In the genomic region with DNA sequence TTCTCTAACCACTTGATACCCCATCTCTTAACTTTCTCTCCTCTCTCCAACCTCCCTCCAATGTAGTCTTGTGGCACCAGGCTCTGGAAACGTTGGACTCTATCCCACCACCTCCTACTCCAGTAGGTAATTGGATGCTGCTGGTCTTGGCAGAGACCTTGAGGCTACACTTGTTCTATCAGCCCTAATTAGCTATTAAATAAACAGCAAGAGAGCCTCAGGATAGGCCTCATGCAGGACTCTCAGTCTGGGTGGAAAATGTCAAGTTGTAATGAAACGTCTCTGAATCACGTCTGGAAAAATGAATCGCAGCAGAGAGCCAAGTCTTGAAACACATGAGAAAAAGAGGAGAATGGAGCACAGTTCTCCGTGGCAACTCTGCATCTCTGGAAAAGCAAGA, we compare ENCODE assay signal across 29 mouse cellular contexts.
DNase-seq lines count a peak whose midpoint lies in the region; ATAC-seq lines count a peak whose summit lies in the region.
"Had no signal": no experiment of that assay in that cellular context is flagged by ENCODE, and none has a peak within 500 bp of the region (broad histone marks: within the 10 kb centered on the region; RNA-seq: fewer than 3 reads in every experiment).

No protein-coding gene starts in this region.

- H3K27me3 ChIP-seq in forebrain, embryonic 14.5 days (replicated peaks; ENCODE audit: control insufficient read depth, insufficient read depth, low read length), result no peaks in the 10 kb centered on the region
- no peaks in the 10 kb centered on the region for H3K27me3 ChIP-seq in forebrain, embryonic 13.5 days
- H3K27me3 ChIP-seq: CH12.LX; embryonic facial prominence, embryonic 12.5 days; embryonic facial prominence, embryonic 15.5 days; forebrain, embryonic 12.5 days; heart, embryonic 12.5 days; heart, embryonic 15.5 days; hindbrain, embryonic 13.5 days; intestine, embryonic 15.5 days had no signal

- no peak overlapping the region for H3K4me3 ChIP-seq in forebrain, embryonic 14.5 days (ENCODE audit: low read depth, low read length)
- no peak overlapping the region for H3K4me3 ChIP-seq in forebrain, embryonic 13.5 days
- H3K4me3 ChIP-seq: embryonic facial prominence, embryonic 12.5 days; embryonic facial prominence, embryonic 15.5 days; forebrain, embryonic 12.5 days; heart, embryonic 12.5 days; heart, embryonic 15.5 days; hindbrain, embryonic 10.5 days; hindbrain, embryonic 13.5 days; intestine, embryonic 15.5 days had no signal

- H3K27ac ChIP-seq in forebrain, embryonic 14.5 days (ENCODE audit: low read depth, low read length), result no peak overlapping the region
- no peak overlapping the region for H3K27ac ChIP-seq in forebrain, embryonic 13.5 days
- H3K27ac ChIP-seq: embryonic facial prominence, embryonic 12.5 days; embryonic facial prominence, embryonic 15.5 days; forebrain, embryonic 12.5 days; heart, embryonic 15.5 days; hindbrain, embryonic 10.5 days; hindbrain, embryonic 13.5 days; intestine, embryonic 15.5 days had no signal

- H3K36me3 ChIP-seq in forebrain, embryonic 14.5 days (ENCODE audit: control insufficient read depth, insufficient read depth, low read length), result no peaks in the 10 kb centered on the region
- H3K36me3 ChIP-seq in forebrain, embryonic 13.5 days (ENCODE audit: poor library complexity, severe bottlenecking), result no peaks in the 10 kb centered on the region
- H3K36me3 ChIP-seq: embryonic facial prominence, embryonic 12.5 days; embryonic facial prominence, embryonic 15.5 days; forebrain, embryonic 12.5 days; G1E; heart, embryonic 12.5 days; heart, embryonic 15.5 days; hindbrain, embryonic 10.5 days; hindbrain, embryonic 13.5 days; intestine, embryonic 15.5 days had no signal

- H3K9ac ChIP-seq in forebrain, embryonic 14.5 days (ENCODE audit: low read length), result no peak overlapping the region
- no peak overlapping the region for H3K9ac ChIP-seq in forebrain, embryonic 13.5 days
- H3K9ac ChIP-seq: embryonic facial prominence, embryonic 12.5 days; embryonic facial prominence, embryonic 15.5 days; forebrain, embryonic 12.5 days; forebrain, postnatal 0 days; heart, embryonic 12.5 days; heart, embryonic 15.5 days; hindbrain, embryonic 13.5 days; intestine, embryonic 15.5 days had no signal

- H3K4me2 ChIP-seq in forebrain, embryonic 14.5 days (ENCODE audit: low read length), result no peak overlapping the region
- no peak overlapping the region for H3K4me2 ChIP-seq in forebrain, embryonic 13.5 days
- H3K4me2 ChIP-seq: embryonic facial prominence, embryonic 12.5 days; embryonic facial prominence, embryonic 15.5 days; forebrain, embryonic 12.5 days; heart, embryonic 12.5 days; heart, embryonic 15.5 days; hindbrain, embryonic 13.5 days; intestine, embryonic 15.5 days had no signal

- no peak for ATAC-seq in forebrain, embryonic 14.5 days
- ATAC-seq in forebrain, embryonic 13.5 days, result no peak
- no peak for ATAC-seq in megakaryocyte progenitor cell, adult 5-6 weeks (replicated peaks; ENCODE audit: poor library complexity)
- ATAC-seq: activated CD4-positive, CD25-positive, alpha-beta regulatory T cell, adult 4 months; forebrain, postnatal 0 days; hindbrain, embryonic 16.5 days; intestine, embryonic 15.5 days had no signal

- no peaks in the 10 kb centered on the region for H3K9me3 ChIP-seq in forebrain, embryonic 14.5 days (replicated peaks; ENCODE audit: control insufficient read depth, low read length)
- no peaks in the 10 kb centered on the region for H3K9me3 ChIP-seq in forebrain, embryonic 13.5 days (replicated peaks)
- H3K9me3 ChIP-seq: embryonic facial prominence, embryonic 12.5 days; embryonic facial prominence, embryonic 15.5 days; forebrain, embryonic 12.5 days; heart, embryonic 12.5 days; heart, embryonic 15.5 days; hindbrain, embryonic 10.5 days; hindbrain, embryonic 13.5 days; intestine, embryonic 15.5 days had no signal

- 56% methylated on average over 5 of the region's 5 CpGs for WGBS in forebrain, embryonic 14.5 days
- 74% methylated on average over 5 of the region's 5 CpGs for WGBS in forebrain, embryonic 13.5 days

- H3K4me1 ChIP-seq in forebrain, embryonic 14.5 days (ENCODE audit: control insufficient read depth, insufficient read depth, low read length), result peaks cover 10% of the 10 kb centered on the region; the same call in 1 of the 2 replicates
- H3K4me1 ChIP-seq in forebrain, embryonic 13.5 days, result peaks cover 15% of the 10 kb centered on the region
- H3K4me1 ChIP-seq: embryonic facial prominence, embryonic 12.5 days; embryonic facial prominence, embryonic 15.5 days; hindbrain, embryonic 10.5 days; intestine, embryonic 15.5 days had no signal

- DNase-seq in forebrain, embryonic 14.5 days (ENCODE audit: low spot score), result peak; percentile 13
- peak; percentile 53 for DNase-seq in NIH3T3 (ENCODE audit: low read depth)
- peak; percentile 50 for DNase-seq in fibroblast of lung, adult 2 months (ENCODE audit: low read depth)
- DNase-seq in thymus, adult 18-20 months, result no peak
- DNase-seq: adrenal gland, postnatal 10 days; B cell, adult 2 months; cerebellum, adult 11-12 months; cerebellum, adult 8-10 months; cerebellum, postnatal 14 days; forebrain, postnatal 0 days; gastrocnemius, postnatal 25 days; heart, adult 18-20 months; heart, postnatal 10 days; heart, postnatal 36 days; kidney, adult 11 months had no signal

Comparison
In these comparisons a context has a peak if more than half of its experiments do, and no peak if none do; other contexts are left out.
1. DNase-seq: peak in forebrain, embryonic 14.5 days (single experiment), NIH3T3 (single experiment) and fibroblast of lung, adult 2 months (single experiment); none in thymus, adult 18-20 months (0 of 2).